Mouse (Mus musculus) ES-CJ7 (cell line): Measurements from ENCODE around the gene Ccdc191.
A peak's percentile ranks its signal among the peaks of the same experiment; 100 is the strongest.

Source experiments
- DNase-seq: peaks from one replicate; pipeline ENCODE4 v3.0.0; 2011; ENCODE audit warnings: low read depth, low spot score

Ccdc191 gene

DNA sequence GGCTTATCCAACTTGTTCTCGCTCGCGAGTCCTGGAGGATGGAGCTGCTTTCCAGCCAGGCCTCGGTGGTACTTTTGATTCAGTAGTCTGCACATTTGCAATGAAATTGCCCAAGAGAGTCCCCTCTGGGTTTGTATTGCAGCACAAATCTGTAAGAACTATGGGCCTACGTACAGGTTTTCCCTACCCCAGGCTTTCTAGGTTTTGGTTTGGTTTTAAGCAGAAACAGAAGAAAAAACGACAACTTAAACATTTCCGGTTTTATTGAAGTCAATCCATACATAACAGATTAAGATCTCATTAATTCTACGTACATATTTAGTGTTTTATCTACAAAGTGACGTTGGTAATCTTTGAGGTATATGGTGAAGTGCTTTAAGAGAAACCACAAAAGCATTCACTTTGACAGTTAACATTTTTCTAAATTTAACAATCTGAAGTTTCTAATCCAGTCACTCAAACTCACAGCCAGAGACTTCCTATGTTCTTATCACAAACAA, 90.6 kb downstream of the Ccdc191 start:
- DNase-seq = no peak

- DNase-seq = no peak
Observed at GRCm38 (mm10) chr16:43986299-43986698, 96.7 kb downstream of the Ccdc191 start.

GRCm38 (mm10) chr16:43994623-43995022, 105.0 kb downstream of the Ccdc191 start:
- DNase-seq = no peak

- no peak for DNase-seq
Observed at GRCm38 (mm10) chr16:43999111-43999510, 109.5 kb downstream of the Ccdc191 start.

GRCm38 (mm10) chr16:43999541-43999940, 109.9 kb downstream of the Ccdc191 start:
- DNase-seq = no peak

- peak; percentile 58 for DNase-seq
Observed at GRCm38 (mm10) chr16:44002086-44002485, 112.5 kb downstream of the Ccdc191 start.

DNA sequence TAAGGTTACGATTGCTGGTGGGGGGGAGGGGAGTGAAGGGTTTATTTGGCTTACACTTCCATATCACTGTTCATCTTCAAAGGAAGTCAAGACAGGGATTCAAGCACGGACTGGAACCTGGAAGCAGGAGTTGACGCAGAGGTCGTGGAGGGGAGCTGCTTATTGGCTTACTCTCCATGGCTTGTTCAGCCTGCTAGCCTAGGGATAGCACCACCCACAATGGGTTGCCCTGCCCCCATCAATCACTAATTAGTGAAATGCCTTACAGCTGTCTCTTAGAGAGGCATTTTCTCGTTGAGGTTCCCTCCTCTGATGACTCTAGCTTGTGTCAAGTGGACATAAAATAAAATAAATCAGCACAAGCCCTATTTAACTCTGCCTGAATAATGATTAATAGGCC, 121.4 kb downstream of the Ccdc191 start:
- no peak for DNase-seq
